Mouse (Mus musculus) spleen, adult 2 months (tissue): ENCODE data around the gene Cldn20.

Source experiments
- CTCF ChIP-seq: fragments of 200-500 bp; IDR thresholded peaks from 2 replicates; pipeline ENCODE4 v1.5.1; 2011; ENCODE audit warnings: mild to moderate bottlenecking, inconsistent platforms; ENCODE audit not compliant: insufficient read depth, insufficient read length, insufficient replicate concordance; ENCODE audit errors: extremely low read depth
- POLR2A ChIP-seq: fragments of 200-500 bp; IDR thresholded peaks from 2 replicates; pipeline ENCODE4 v1.6.1; 2011; ENCODE audit warnings: low read depth, low read length, inconsistent platforms

- no peak for TF ChIP-seq CTCF
- TF ChIP-seq POLR2A: no peak
Measured at GRCm38 (mm10) chr17:3500076-3500475, 32.3 kb upstream of the Cldn20 start.
